Mouse (Mus musculus): ENCODE measurements at regions not wholly inside any gene's neighbourhood (a gene's known extent, or its start where the extent isn't known, plus 50 kb on each side); places are given as distances from the start of the nearest gene placed in this dataset.

GRCm38 (mm10) chr12:57809961-57810360 lies 246.0 kb downstream of the Ttc6 start:
- H3K4me3 ChIP-seq (replicated peaks) = no peak overlapping the region
- no peaks in the 10 kb centered on the region for H3K36me3 ChIP-seq (replicated peaks)
- 83% methylated on average over 2 of the region's 2 CpGs for WGBS
- no peaks in the 10 kb centered on the region for H3K4me1 ChIP-seq
- ATAC-seq (ENCODE audit: low FRiP score) = no peak
- no peak overlapping the region for H3K27ac ChIP-seq
- H3K4me2 ChIP-seq = no peak overlapping the region
- no peaks in the 10 kb centered on the region for H3K27me3 ChIP-seq
- H3K9me3 ChIP-seq = no peaks in the 10 kb centered on the region
- H3K9ac ChIP-seq = no peak overlapping the region

- Histone ChIP-seq H3K4me2 (no peak overlapping the region), H3K36me3 (replicated peaks) (no peaks in the 10 kb centered on the region), H3K9ac (no peak overlapping the region), H3K4me3 (replicated peaks) (no peak overlapping the region), H3K4me1 (no peaks in the 10 kb centered on the region), H3K9me3 (no peaks in the 10 kb centered on the region), H3K27me3 (no peaks in the 10 kb centered on the region), H3K27ac (no peak overlapping the region)
- no peak for ATAC-seq (ENCODE audit: low FRiP score)
- 71% methylated on average over 6 of the region's 6 CpGs for WGBS
Measured at GRCm38 (mm10) chr12:57823809-57824208, 259.9 kb downstream of the Ttc6 start.

GRCm38 (mm10) chr12:57825754-57826153 lies 261.8 kb downstream of the Ttc6 start:
- ATAC-seq (ENCODE audit: low FRiP score) = peak; percentile 30; the same call in 1 of the 2 replicates
- no peaks in the 10 kb centered on the region for H3K27me3 ChIP-seq
- WGBS = 20% methylated on average over 3 of the region's 3 CpGs
- no peaks in the 10 kb centered on the region for H3K4me1 ChIP-seq
- H3K4me2 ChIP-seq = no peak overlapping the region
- no peaks in the 10 kb centered on the region for H3K36me3 ChIP-seq (replicated peaks)
- H3K9ac ChIP-seq = no peak overlapping the region
- H3K27ac ChIP-seq = no peak overlapping the region
- H3K4me3 ChIP-seq (replicated peaks) = no peak overlapping the region
- H3K9me3 ChIP-seq = no peaks in the 10 kb centered on the region

- ATAC-seq (ENCODE audit: low FRiP score) = no peak
- H3K4me2 ChIP-seq = no peak overlapping the region
- no peak overlapping the region for H3K4me3 ChIP-seq (replicated peaks)
- no peaks in the 10 kb centered on the region for H3K27me3 ChIP-seq
- whole genome bisulfite sequencing = 65% methylated on average over 4 of the region's 4 CpGs
- no peaks in the 10 kb centered on the region for H3K4me1 ChIP-seq
- no peak overlapping the region for H3K9ac ChIP-seq
- no peaks in the 10 kb centered on the region for H3K36me3 ChIP-seq (replicated peaks)
- H3K9me3 ChIP-seq = no peaks in the 10 kb centered on the region
- H3K27ac ChIP-seq = no peak overlapping the region
Measured at GRCm38 (mm10) chr12:57842813-57843212, 278.9 kb downstream of the Ttc6 start.

DNA sequence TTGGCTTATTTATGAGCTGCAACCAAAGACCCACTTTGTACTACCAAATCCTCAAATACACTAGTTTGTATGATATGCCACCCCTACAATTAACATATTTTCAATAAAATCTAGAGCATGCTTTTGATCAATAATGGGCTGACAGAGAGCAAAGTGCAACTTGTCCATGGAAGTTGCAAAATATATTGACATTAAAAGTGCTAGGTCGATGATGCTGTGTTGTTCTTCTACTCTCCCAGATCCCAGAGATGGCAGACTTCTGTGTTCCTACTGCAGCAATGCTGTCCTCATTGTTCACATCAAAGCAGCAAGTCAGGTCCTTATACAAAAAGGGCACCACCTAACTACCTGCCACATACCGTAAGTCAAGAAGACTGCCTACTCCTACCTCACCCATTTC lies 307.1 kb downstream of the Ttc6 start:
- Histone ChIP-seq H3K4me1 (no peaks in the 10 kb centered on the region), H3K9ac (no peak overlapping the region), H3K27me3 (no peaks in the 10 kb centered on the region), H3K9me3 (no peaks in the 10 kb centered on the region), H3K4me2 (no peak overlapping the region), H3K27ac (no peak overlapping the region), H3K36me3 (replicated peaks) (no peaks in the 10 kb centered on the region), H3K4me3 (replicated peaks) (no peak overlapping the region)
- no peak for ATAC-seq (ENCODE audit: low FRiP score)
- WGBS = 93% methylated on average over 2 of the region's 2 CpGs

- no peaks in the 10 kb centered on the region for H3K27me3 ChIP-seq
Measured at GRCm38 (mm10) chr12:57890783-57891478, 320.6 kb upstream of the Sstr1 start.

DNA sequence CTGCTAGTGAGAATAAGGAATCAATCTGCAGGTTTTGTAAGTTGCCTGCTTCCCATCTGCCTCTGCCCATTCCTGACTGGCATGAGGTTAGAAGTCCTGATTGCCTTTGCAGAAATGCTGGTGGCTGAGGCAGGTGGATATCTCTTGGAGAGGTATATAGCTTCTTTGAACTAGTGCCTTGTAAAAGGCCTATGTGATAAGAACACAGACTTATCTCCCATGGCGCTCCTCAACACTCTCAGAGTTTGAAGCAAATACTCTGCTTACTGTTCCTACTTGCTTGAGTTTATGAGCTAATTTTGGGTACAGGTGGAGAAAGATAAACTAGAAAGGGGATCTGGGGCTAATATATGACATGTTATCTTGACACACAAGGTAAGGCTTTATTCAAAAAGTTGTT lies 320.0 kb upstream of the Sstr1 start:
- Histone ChIP-seq H3K9me3 (no peaks in the 10 kb centered on the region), H3K27me3 (no peaks in the 10 kb centered on the region), H3K27ac (no peak overlapping the region), H3K9ac (no peak overlapping the region), H3K4me3 (replicated peaks) (no peak overlapping the region), H3K4me2 (no peak overlapping the region), H3K36me3 (replicated peaks) (no peaks in the 10 kb centered on the region), H3K4me1 (no peaks in the 10 kb centered on the region)
- WGBS = 86% methylated on average over 1 of the region's 1 CpGs
- ATAC-seq (ENCODE audit: low FRiP score) = no peak

More at GRCm38 (mm10) chr12:57890783-57891478, 320.6 kb upstream of the Sstr1 start:
- Histone ChIP-seq H3K9ac (no peak overlapping the region), H3K9me3 (no peaks in the 10 kb centered on the region), H3K36me3 (replicated peaks) (no peaks in the 10 kb centered on the region), H3K4me3 (replicated peaks) (no peak overlapping the region), H3K4me2 (no peak overlapping the region), H3K27ac (no peak overlapping the region), H3K4me1 (no peaks in the 10 kb centered on the region)
- WGBS = 87% methylated on average over 4 of the region's 4 CpGs
- no peak for ATAC-seq (ENCODE audit: low FRiP score)

DNA sequence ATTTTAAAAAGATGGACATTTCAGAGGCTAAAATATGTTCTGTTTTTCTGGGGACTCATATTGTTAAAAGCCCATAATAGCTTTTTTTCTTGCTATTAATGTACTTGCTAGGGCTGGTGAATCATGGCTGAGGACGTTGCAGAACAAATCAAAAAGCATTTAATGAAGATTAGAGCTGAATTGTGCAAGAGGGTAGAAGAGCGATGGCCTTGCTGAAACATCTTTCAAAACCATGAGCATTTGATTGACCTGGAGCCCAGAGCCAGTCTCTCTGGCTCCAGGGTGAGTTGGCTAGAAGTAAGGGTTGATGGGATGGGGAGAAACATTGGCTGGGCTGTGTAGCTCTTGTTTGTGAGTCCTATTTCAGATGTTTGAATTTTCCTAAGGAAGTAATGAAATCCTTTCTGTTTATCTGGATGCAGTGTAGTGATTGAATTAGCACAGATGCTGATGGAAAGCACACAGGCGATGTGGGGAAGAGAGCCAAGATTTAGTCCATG lies 313.8 kb upstream of the Sstr1 start:
- WGBS = 80% methylated on average over 3 of the region's 3 CpGs

GRCm38 (mm10) chr12:57904658-57905057 lies 306.9 kb upstream of the Sstr1 start:
- Histone ChIP-seq H3K36me3 (replicated peaks) (no peaks in the 10 kb centered on the region), H3K27me3 (no peaks in the 10 kb centered on the region), H3K4me2 (no peak overlapping the region), H3K4me1 (no peaks in the 10 kb centered on the region), H3K27ac (no peak overlapping the region), H3K9me3 (no peaks in the 10 kb centered on the region), H3K9ac (no peak overlapping the region), H3K4me3 (replicated peaks) (no peak overlapping the region)
- ATAC-seq (ENCODE audit: low FRiP score) = no peak
- 85% methylated on average over 1 of the region's 1 CpGs for WGBS

More for the DNA sequence above, 313.8 kb upstream of the Sstr1 start:
- H3K4me2 ChIP-seq = no peak overlapping the region
- H3K9me3 ChIP-seq = no peaks in the 10 kb centered on the region
- H3K27me3 ChIP-seq = no peaks in the 10 kb centered on the region
- no peak for ATAC-seq (ENCODE audit: low FRiP score)
- H3K4me3 ChIP-seq (replicated peaks) = no peak overlapping the region
- no peak overlapping the region for H3K9ac ChIP-seq
- no peak overlapping the region for H3K27ac ChIP-seq
- no peaks in the 10 kb centered on the region for H3K36me3 ChIP-seq (replicated peaks)
- H3K4me1 ChIP-seq = no peaks in the 10 kb centered on the region

DNA sequence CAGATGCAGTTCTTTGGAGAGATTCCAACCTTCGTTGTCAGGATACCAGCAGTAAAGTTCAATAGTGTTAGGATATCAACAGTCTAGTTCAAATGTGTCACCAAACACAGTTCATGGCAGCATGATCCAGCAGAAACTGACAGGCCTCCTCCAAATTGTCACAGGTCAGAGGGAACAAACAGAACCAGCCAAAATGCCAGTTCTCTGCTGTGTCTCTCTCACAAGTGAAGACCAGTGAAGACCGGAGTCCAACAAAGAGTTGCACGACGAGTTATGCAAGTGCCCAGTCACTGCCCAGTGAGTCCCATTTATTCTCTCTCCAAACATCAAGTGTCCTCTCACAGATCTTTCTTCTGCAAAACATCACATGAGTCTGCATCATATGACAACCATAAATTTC lies 293.4 kb upstream of the Sstr1 start:
- H3K4me1 ChIP-seq = no peaks in the 10 kb centered on the region
- H3K36me3 ChIP-seq (replicated peaks) = no peaks in the 10 kb centered on the region
- H3K4me2 ChIP-seq = no peak overlapping the region
- no peak for ATAC-seq (ENCODE audit: low FRiP score)
- no peak overlapping the region for H3K27ac ChIP-seq
- no peaks in the 10 kb centered on the region for H3K9me3 ChIP-seq
- H3K4me3 ChIP-seq (replicated peaks) = no peak overlapping the region
- 92% methylated on average over 4 of the region's 4 CpGs for WGBS
- H3K27me3 ChIP-seq = no peaks in the 10 kb centered on the region
- H3K9ac ChIP-seq = no peak overlapping the region

DNA sequence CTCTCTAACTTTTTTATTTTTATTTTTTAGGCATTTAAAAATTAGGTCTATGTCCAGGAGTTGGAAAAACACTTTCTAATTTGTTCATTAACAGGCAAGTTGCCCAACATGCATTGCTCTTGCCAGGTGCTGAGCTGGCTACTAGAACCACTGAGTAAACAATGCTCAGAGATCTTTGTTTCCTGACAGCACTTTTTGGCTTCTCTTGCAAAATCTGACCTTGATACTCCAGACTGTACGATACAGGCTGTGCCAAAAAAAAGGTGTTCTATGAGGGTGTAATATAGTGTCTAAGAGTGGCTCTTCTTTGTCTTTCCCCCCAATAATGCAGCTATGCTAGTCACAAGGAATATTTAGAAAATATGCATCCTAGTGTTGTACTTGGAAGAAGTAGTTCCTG lies 289.5 kb upstream of the Sstr1 start:
- 78% methylated on average over 1 of the region's 1 CpGs for WGBS
- no peaks in the 10 kb centered on the region for H3K4me1 ChIP-seq
- H3K9ac ChIP-seq = no peak overlapping the region
- H3K9me3 ChIP-seq = no peaks in the 10 kb centered on the region
- H3K36me3 ChIP-seq (replicated peaks) = no peaks in the 10 kb centered on the region
- no peaks in the 10 kb centered on the region for H3K27me3 ChIP-seq
- H3K4me3 ChIP-seq (replicated peaks) = no peak overlapping the region
- H3K27ac ChIP-seq = no peak overlapping the region
- no peak overlapping the region for H3K4me2 ChIP-seq
- ATAC-seq (ENCODE audit: low FRiP score) = no peak

DNA sequence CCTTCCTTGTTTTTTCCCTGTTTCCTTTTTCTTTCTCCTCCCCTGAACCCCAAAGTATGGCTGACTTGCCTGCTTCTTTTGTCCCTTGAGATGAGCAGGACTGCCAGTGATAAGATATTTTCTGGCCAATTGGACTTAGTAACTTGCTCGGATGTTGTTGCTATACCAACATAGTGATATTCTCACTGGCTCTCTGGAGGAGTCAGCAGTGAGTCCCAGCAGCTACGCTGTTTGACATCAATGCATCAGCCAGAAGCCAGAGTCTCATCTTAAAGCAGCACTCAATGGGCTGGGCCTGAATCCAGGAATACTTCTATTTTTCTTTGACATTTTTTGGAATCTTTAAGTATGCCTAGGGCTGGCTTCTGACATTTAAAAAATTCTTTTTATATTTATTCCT lies 287.1 kb upstream of the Sstr1 start:
- H3K9me3 ChIP-seq = no peaks in the 10 kb centered on the region
- WGBS = 86% methylated on average over 2 of the region's 2 CpGs
- H3K36me3 ChIP-seq (replicated peaks) = no peaks in the 10 kb centered on the region
- H3K4me3 ChIP-seq (replicated peaks) = no peak overlapping the region
- no peaks in the 10 kb centered on the region for H3K4me1 ChIP-seq
- no peak overlapping the region for H3K4me2 ChIP-seq
- no peak for ATAC-seq (ENCODE audit: low FRiP score)
- no peaks in the 10 kb centered on the region for H3K27me3 ChIP-seq
- no peak overlapping the region for H3K9ac ChIP-seq
- H3K27ac ChIP-seq = no peak overlapping the region

GRCm38 (mm10) chr12:57926886-57927285 lies 284.7 kb upstream of the Sstr1 start:
- Histone ChIP-seq H3K4me3 (replicated peaks) (no peak overlapping the region), H3K27me3 (no peaks in the 10 kb centered on the region), H3K9me3 (no peaks in the 10 kb centered on the region), H3K4me2 (no peak overlapping the region), H3K9ac (no peak overlapping the region), H3K4me1 (no peaks in the 10 kb centered on the region), H3K36me3 (replicated peaks) (no peaks in the 10 kb centered on the region), H3K27ac (no peak overlapping the region)
- no peak for ATAC-seq (ENCODE audit: low FRiP score)
- 100% methylated on average over 1 of the region's 1 CpGs for WGBS

Measured in forebrain, embryonic 12.5 days (tissue).